Mouse (Mus musculus) heart, postnatal 0 days (tissue): Measurements from ENCODE around the gene Arhgap9. TPM values are rescaled to one million over a fixed set of nuclear protein-coding genes. Genes with fewer than 3 reads are reported as not detected.

Experiments used
- ATAC-seq: fragments of 200-750 bp; cut with Nextera tagmentation; 2 replicates; pipeline ENCODE4 v1.8.0; 2017; ENCODE audit warnings: low read depth, moderate number of reproducible peaks, moderate library complexity; ENCODE audit not compliant: insufficient read depth
- DNase-seq: peaks from one replicate; pipeline ENCODE4 v3.0.0-alpha.2; 2016; ENCODE audit warnings: low spot score
- H3K27ac ChIP-seq: fragments of 300-500 bp; sonication (generic); 2 replicates; pipeline ENCODE4 v1.5.1; 2014; ENCODE audit warnings: low read depth, mild to moderate bottlenecking
- H3K27me3 ChIP-seq: fragments of 300-500 bp; sonication (generic); 2 replicates; pipeline ENCODE4 v1.6.1; 2014; ENCODE audit warnings: low read length, mixed read lengths; ENCODE audit not compliant: control insufficient read depth, insufficient read depth
- H3K36me3 ChIP-seq: fragments of 300-500 bp; sonication (generic); replicated peaks from 2 replicates; pipeline ENCODE4 v1.6.1; 2014; ENCODE audit warnings: low read length, mixed read lengths; ENCODE audit not compliant: control insufficient read depth, insufficient read depth
- H3K4me1 ChIP-seq: fragments of 300-500 bp; sonication (generic); 2 replicates; pipeline ENCODE4 v1.6.1; 2014; ENCODE audit warnings: antibody characterized with exemption; ENCODE audit not compliant: control insufficient read depth, insufficient read depth
- H3K4me2 ChIP-seq: fragments of 300-500 bp; sonication (generic); 2 replicates; pipeline ENCODE4 v1.6.1; 2014; ENCODE audit warnings: low read depth, mild to moderate bottlenecking, low read length, moderate library complexity
- H3K4me3 ChIP-seq: fragments of 300-500 bp; sonication (generic); 2 replicates; pipeline ENCODE4 v1.5.1; 2014; ENCODE audit warnings: low read depth, low read length
- H3K9ac ChIP-seq: fragments of 300-500 bp; sonication (generic); replicated peaks from 2 replicates; pipeline ENCODE4 v1.6.1; 2014; ENCODE audit warnings: low read depth, low read length, mixed read lengths
- H3K9me3 ChIP-seq: fragments of 300-500 bp; sonication (generic); replicated peaks from 2 replicates; pipeline ENCODE4 v1.6.1; 2016; ENCODE audit warnings: low read length; ENCODE audit not compliant: control insufficient read depth
- CTCF ChIP-seq: IDR thresholded peaks from 2 replicates; pipeline ENCODE4 v1.5.1; 2016; ENCODE audit warnings: antibody characterized with exemption, control low read depth, low read depth
- EP300 ChIP-seq: IDR thresholded peaks from 2 replicates; pipeline ENCODE4 v1.6.1; 2016; ENCODE audit warnings: antibody characterized with exemption, low read depth
- WGBS: fragments of 180-500 bp; shearing (Covaris S2); extraction: QIAGEN DNeasy Blood & Tissue Kit; methylation state at CpG from one replicate; pipeline ENCODE4 v1.1.7; 2014; 5-methylcytosine and 5-hydroxymethylcytosine counted together
- polyA plus RNA-seq: library from polyadenylated mRNA; unstranded; fragments of >200 nt; fragmentation: Nextera tagmentation; extraction: Ambion mirVana; gene quantifications from 2 replicates; pipeline ENCODE4 v1.2.1, GENCODE M21; 2015
- total RNA-seq: library from RNA; depleted of rRNA; stranded (reverse); fragments of >200 nt; gene quantifications from 2 replicates; pipeline ENCODE4 v1.2.3, GENCODE M21; 2014; ENCODE audit warnings: low replicate concordance

Arhgap9 gene
- total and polyA plus RNA-seq, 2 experiments from 2014 or later = 0.73 to 1.8 TPM

- WGBS = 1% methylated on average over 15 of the region's 15 CpGs
Measured at GRCm38 (mm10) chr10:127289573-127290191, 32.1 kb upstream of the Arhgap9 start.

DNA sequence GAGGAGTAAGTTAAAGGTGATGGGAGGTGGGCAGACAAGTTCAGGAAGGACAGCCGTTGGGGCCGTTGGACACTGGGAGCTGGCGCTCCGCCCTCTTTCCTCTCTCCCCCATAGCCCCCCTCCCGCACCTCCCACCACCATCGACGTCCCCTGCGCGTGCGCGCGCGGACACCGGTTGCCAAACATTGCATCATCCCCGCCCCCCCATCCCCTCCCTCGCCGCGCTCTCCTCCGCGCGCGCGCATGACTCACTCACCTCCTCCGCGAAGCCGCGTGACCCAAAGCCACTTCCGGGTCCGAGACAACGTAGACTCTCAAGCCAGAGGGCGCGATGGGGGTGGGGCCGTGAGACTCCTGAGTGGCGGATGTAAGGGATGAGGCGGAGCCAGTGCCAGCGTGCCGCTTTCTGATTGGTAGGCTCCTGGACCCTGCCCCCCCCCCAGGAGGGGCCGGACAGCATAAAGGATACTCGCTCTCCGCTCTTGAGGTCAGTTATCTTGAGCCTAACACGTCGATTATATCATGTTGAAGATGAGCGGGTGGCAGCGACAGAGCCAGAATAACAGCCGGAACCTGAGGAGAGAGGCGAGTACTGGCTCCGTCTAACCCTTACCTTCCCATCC is 31.3 kb upstream of the Arhgap9 start:
- DNase-seq = peak; percentile 100
- peak; percentile 95 for TF ChIP-seq EP300
- 0 out of 2 replicates have a peak, but pooled peaks have one; percentile 19 for TF ChIP-seq CTCF
- ATAC-seq = peak; percentile 86
- WGBS = under 1% methylated on average over 33 of the region's 47 CpGs
- peaks cover 39% of the 10 kb centered on the region for H3K4me1 ChIP-seq
- H3K27me3 ChIP-seq = no peaks in the 10 kb centered on the region
- peak overlapping the region; percentile 74 for H3K4me3 ChIP-seq
- H3K27ac ChIP-seq = peak overlapping the region; percentile 99
- peak overlapping the region; percentile 74 for H3K9ac ChIP-seq
- peaks cover 39% of the 10 kb centered on the region for H3K36me3 ChIP-seq
- no peaks in the 10 kb centered on the region for H3K9me3 ChIP-seq
- peak overlapping the region; percentile 73 for H3K4me2 ChIP-seq

More at GRCm38 (mm10) chr10:127289573-127290191, 32.1 kb upstream of the Arhgap9 start:
- Histone ChIP-seq H3K4me3 (peak overlapping the region; percentile 74), H3K27ac (peak overlapping the region; percentile 99), H3K4me1 (peaks cover 39% of the 10 kb centered on the region), H3K4me2 (peak overlapping the region; percentile 70), H3K36me3 (peaks cover 39% of the 10 kb centered on the region), H3K9ac (peak overlapping the region; percentile 71), H3K27me3 (no peaks in the 10 kb centered on the region), H3K9me3 (no peaks in the 10 kb centered on the region)
- TF ChIP-seq CTCF = no peak
- no peak for TF ChIP-seq EP300
- peak; percentile 84 for DNase-seq
- ATAC-seq = peak; percentile 16

DNA sequence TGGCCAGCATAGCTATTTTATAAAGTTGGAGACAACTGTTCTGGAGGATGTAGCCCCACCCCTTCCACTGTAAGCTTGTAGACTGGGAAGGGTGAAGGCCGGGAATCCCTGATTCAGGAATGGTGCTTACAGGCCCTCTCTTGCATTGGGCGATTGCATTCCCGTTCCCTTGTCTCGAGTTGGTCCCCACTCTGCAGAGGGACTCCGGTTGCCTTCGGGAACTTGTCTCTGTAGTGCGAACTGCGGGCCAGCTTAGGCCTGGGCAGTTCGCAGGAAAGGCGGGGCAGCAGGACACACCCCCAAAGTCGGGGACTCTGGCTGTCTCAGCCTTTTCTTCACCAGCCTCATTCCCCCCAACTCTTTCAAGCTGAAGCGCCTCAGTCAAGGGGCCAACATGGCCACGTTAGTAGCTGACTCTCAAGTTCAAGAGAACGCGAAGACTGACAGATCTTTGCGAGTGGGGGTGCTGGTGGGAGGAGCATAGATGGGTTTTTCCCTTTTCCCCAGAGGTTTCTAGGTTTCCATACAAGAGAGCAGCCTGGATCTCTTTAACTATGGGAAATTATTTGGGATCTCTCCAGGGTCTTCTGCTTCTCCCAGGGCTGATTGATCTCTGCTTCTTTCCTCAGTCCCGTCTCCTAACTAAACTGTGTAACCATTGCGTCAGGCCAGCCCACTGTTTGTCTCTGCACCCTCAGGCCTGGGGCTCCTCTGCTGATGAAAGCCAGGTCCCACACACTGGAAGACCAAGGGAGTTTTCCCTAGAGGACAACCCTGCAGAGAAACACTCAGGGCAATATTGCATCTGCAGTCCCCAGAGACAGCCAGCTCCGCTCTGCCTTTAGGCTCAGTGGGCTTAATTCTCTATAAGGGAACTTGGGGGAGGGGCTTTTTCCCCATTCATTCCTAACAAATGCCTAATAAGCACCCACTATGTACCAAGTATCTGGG is 30.6 kb upstream of the Arhgap9 start:
- peak; percentile 70 for DNase-seq
- Histone ChIP-seq H3K27me3 (no peaks in the 10 kb centered on the region), H3K36me3 (peaks cover 39% of the 10 kb centered on the region), H3K4me1 (peaks cover 39% of the 10 kb centered on the region), H3K4me2 (peak overlapping the region; percentile 73), H3K9me3 (no peaks in the 10 kb centered on the region), H3K27ac (peak overlapping the region; percentile 94), H3K9ac (peak overlapping the region; percentile 74), H3K4me3 (peak overlapping the region; percentile 74)
- peak; percentile 4; the same call in 1 of the 2 replicates for ATAC-seq
- TF ChIP-seq EP300 (no peak), CTCF (no peak)
- WGBS = 0% methylated on average over 19 of the region's 19 CpGs

- Histone ChIP-seq H3K4me1 (peaks cover 38% of the 10 kb centered on the region), H3K27ac (peak overlapping the region; percentile 94)
Measured at GRCm38 (mm10) chr10:127291881-127292638, 29.7 kb upstream of the Arhgap9 start.

More at GRCm38 (mm10) chr10:127291881-127292638, 29.7 kb upstream of the Arhgap9 start:
- peak; percentile 37 for DNase-seq
- Histone ChIP-seq H3K4me3 (peak overlapping the region; percentile 74), H3K9ac (peak overlapping the region; percentile 74), H3K4me2 (peak overlapping the region; percentile 73), H3K36me3 (peaks cover 38% of the 10 kb centered on the region), H3K9me3 (no peaks in the 10 kb centered on the region), H3K27me3 (no peaks in the 10 kb centered on the region)
- 4% methylated on average over 5 of the region's 5 CpGs for WGBS
- TF ChIP-seq CTCF (no peak), EP300 (no peak)
- ATAC-seq = no peak
